ENCODE assay signal across 7 mouse cellular contexts in the genomic region with DNA sequence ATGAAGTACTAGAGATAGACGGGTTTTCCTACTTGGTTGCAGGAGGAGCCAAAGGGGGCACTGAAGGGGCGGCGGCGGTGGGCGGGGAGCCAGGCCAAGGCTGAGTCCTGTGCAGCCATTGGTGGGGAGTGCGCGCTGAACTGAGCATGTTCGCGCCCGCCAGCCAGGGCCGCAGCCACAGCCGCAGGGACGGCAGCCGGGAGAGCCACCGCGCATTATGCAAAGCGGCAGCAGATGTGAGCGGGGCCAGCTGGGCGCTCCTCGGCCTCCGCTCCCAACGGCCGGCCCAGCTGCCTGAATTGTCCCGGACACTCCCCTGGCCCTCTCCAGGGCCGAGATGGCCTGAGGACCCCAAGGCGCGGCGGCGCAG. TPM values are rescaled to one million over a fixed set of nuclear protein-coding genes. Genes with fewer than 3 reads are reported as not detected.
DNase-seq lines count a peak whose midpoint lies in the region; ATAC-seq and TF ChIP-seq lines count a peak whose summit lies in the region.

TSS of gene Fmn2 (plus strand) at position 165 of the 370 bp plus-strand sequence.

- H3K4me2 ChIP-seq in hindbrain, embryonic 12.5 days (replicated peaks) = peak within 1 kb of the TSS; percentile 94

- no peaks in the 10 kb centered on the region for H3K27me3 ChIP-seq in hindbrain, embryonic 12.5 days
- no peaks in the 10 kb centered on the region for H3K27me3 ChIP-seq in midbrain, embryonic 10.5 days (ENCODE audit: low read depth, poor library complexity, severe bottlenecking)
- peaks cover 16% of the 10 kb centered on the region for H3K27me3 ChIP-seq in small intestine, adult 2 months (ENCODE audit: control insufficient read depth, insufficient read depth, low read length)

- intact Hi-C loops in left cerebral cortex, postnatal 25 days (cut with DNase I) = loop anchor here (2.0 kb wide), 2 partner anchors 31 to 51 kb away; no protein-coding TSS in a partner anchor

- 0% methylated on average over 25 of the region's 29 CpGs for WGBS in hindbrain, embryonic 12.5 days
- under 1% methylated on average over 29 of the region's 29 CpGs for WGBS in midbrain, embryonic 10.5 days
- under 1% methylated on average over 29 of the region's 29 CpGs for WGBS in small intestine, adult 2 months

- peak within 1 kb of the TSS; percentile 90 for H3K27ac ChIP-seq in hindbrain, embryonic 12.5 days
- H3K27ac ChIP-seq in midbrain, embryonic 10.5 days (replicated peaks) = peak within 1 kb of the TSS; percentile 98
- no peak within 1 kb of the TSS for H3K27ac ChIP-seq in small intestine, adult 2 months (ENCODE audit: insufficient read depth, low read depth, low read length)

- H3K4me3 ChIP-seq in hindbrain, embryonic 12.5 days = peak within 1 kb of the TSS; percentile 71
- peak within 1 kb of the TSS; percentile 89 for H3K4me3 ChIP-seq in midbrain, embryonic 10.5 days
- peak within 1 kb of the TSS; percentile 41 for H3K4me3 ChIP-seq in small intestine, adult 2 months (ENCODE audit: low read depth, low read length)

- no peaks in the 10 kb centered on the region for H3K9me3 ChIP-seq in hindbrain, embryonic 12.5 days (replicated peaks)
- H3K9me3 ChIP-seq in midbrain, embryonic 10.5 days (replicated peaks) = no peaks in the 10 kb centered on the region

- peaks cover 32% of the 10 kb centered on the region for H3K4me1 ChIP-seq in hindbrain, embryonic 12.5 days
- peaks cover 74% of the 10 kb centered on the region for H3K4me1 ChIP-seq in midbrain, embryonic 10.5 days
- no peaks in the 10 kb centered on the region; the same call in 1 of the 2 replicates for H3K4me1 ChIP-seq in small intestine, adult 2 months (ENCODE audit: control insufficient read depth, insufficient read depth, insufficient read length, low read length)

- peak; percentile 67 for DNase-seq in adrenal gland, postnatal 14 days
- DNase-seq in cerebellum, postnatal 14 days = peak; percentile 92 to 93
- peak; percentile 78 to 82 for DNase-seq in frontal cortex, postnatal 14 days (ENCODE audit: low spot score in 2 of 2)
- DNase-seq in left cerebral cortex, postnatal 25 days (ENCODE audit: low spot score in 2 of 2) = peak; percentile 88 to 92
- peak; percentile 93 for DNase-seq in midbrain, embryonic 10.5 days (ENCODE audit: low spot score)

- no peak for TF ChIP-seq POLR2A in small intestine, adult 2 months (IDR thresholded peaks at IDR 0.05; ENCODE audit: low read depth, low read length)

- H3K9ac ChIP-seq in hindbrain, embryonic 12.5 days = peak within 1 kb of the TSS; percentile 80

- no peak for TF ChIP-seq CTCF in small intestine, adult 2 months (IDR thresholded peaks at IDR 0.05; ENCODE audit: extremely low read depth, insufficient read length, insufficient replicate concordance, low read depth, low read length)

- ATAC-seq in hindbrain, embryonic 12.5 days (ENCODE audit: low FRiP score) = peak; percentile 93

- H3K36me3 ChIP-seq in hindbrain, embryonic 12.5 days = no peaks in the 10 kb centered on the region
- peaks cover 5% of the 10 kb centered on the region; the same call in 1 of the 2 replicates for H3K36me3 ChIP-seq in midbrain, embryonic 10.5 days
- no peaks in the 10 kb centered on the region for H3K36me3 ChIP-seq in small intestine, adult 2 months (ENCODE audit: control insufficient read depth, insufficient read depth, low read length)

RNA-seq across cellular contexts. Expression of gene Fmn2, which starts in this region (rescaled TPM):
- 2.9 and 3.6 TPM in 2 replicates for total RNA-seq in adrenal gland, postnatal 14 days (2021)
- 7.2 and 8.4 TPM in 2 replicates for polyA plus RNA-seq in hindbrain, embryonic 12.5 days (2016; fragmentation: Nextera tagmentation; extraction: Ambion mirVana)
- total RNA-seq in left cerebral cortex, postnatal 25 days (2021) = 10 to 100 TPM; 65.1 to 67.9 TPM
- 5.6 and 7.3 TPM in 2 replicates for polyA plus RNA-seq in midbrain, embryonic 10.5 days (2016; fragmentation: Nextera tagmentation; extraction: Ambion mirVana)
- 0.04 and 0.11 TPM in 2 replicates for polyA plus RNA-seq in small intestine, adult 2 months (2012; rRNA removed)

Comparison
In these comparisons a context has a peak if more than half of its experiments do, and no peak if none do; other contexts are left out.
1. RNA of gene Fmn2 (total RNA-seq): 65.1 to 67.9 TPM in left cerebral cortex, postnatal 25 days; 2.9 to 3.6 TPM in adrenal gland, postnatal 14 days; every median in the first group is over 10 times any median in the second.
2. Peak in every context shown above with its lines, with median percentiles within 50 percentile points of each other: DNase-seq and H3K4me3 ChIP-seq.